17 mouse cellular contexts compared by ENCODE assay signal in genomic region chr7:129789461-129789860, GRCm38 (mm10).
DNase-seq lines count a peak whose midpoint lies in the region; ATAC-seq lines count a peak whose summit lies in the region.
"Had no signal": no experiment of that assay in that cellular context is flagged by ENCODE, and none has a peak within 500 bp of the region (broad histone marks: within the 10 kb centered on the region; RNA-seq: fewer than 3 reads in every experiment).

No protein-coding gene starts in this region.

- H3K27me3 ChIP-seq in midbrain, embryonic 14.5 days (ENCODE audit: control insufficient read depth, insufficient read depth, low read length), result peaks cover 75% of the 10 kb centered on the region
- peaks cover 21% of the 10 kb centered on the region for H3K27me3 ChIP-seq in midbrain, embryonic 16.5 days (ENCODE audit: control insufficient read depth, insufficient read depth, low read depth, low read length)
- no peaks in the 10 kb centered on the region for H3K27me3 ChIP-seq in limb, embryonic 13.5 days
- H3K27me3 ChIP-seq: forebrain, embryonic 13.5 days; neural tube, embryonic 12.5 days had no signal

- no peaks in the 10 kb centered on the region for H3K9me3 ChIP-seq in midbrain, embryonic 14.5 days (ENCODE audit: control insufficient read depth, low read length)
- H3K9me3 ChIP-seq in midbrain, embryonic 16.5 days (replicated peaks; ENCODE audit: control insufficient read depth, low read length, poor library complexity, severe bottlenecking), result no peaks in the 10 kb centered on the region
- no peaks in the 10 kb centered on the region for H3K9me3 ChIP-seq in limb, embryonic 13.5 days
- H3K9me3 ChIP-seq: forebrain, embryonic 13.5 days; hindbrain, embryonic 10.5 days; neural tube, embryonic 12.5 days had no signal

- H3K9ac ChIP-seq in midbrain, embryonic 14.5 days (replicated peaks; ENCODE audit: low read length), result no peak overlapping the region
- H3K9ac ChIP-seq in midbrain, embryonic 16.5 days (ENCODE audit: low read depth, low read length), result no peak overlapping the region
- peak overlapping the region; percentile 21; the same call in 1 of the 2 replicates for H3K9ac ChIP-seq in limb, embryonic 13.5 days
- H3K9ac ChIP-seq: forebrain, embryonic 13.5 days; liver, embryonic 14.5 days; neural tube, embryonic 12.5 days had no signal

- H3K4me3 ChIP-seq in midbrain, embryonic 14.5 days (replicated peaks; ENCODE audit: low read depth, low read length), result no peak overlapping the region
- no peak overlapping the region for H3K4me3 ChIP-seq in midbrain, embryonic 16.5 days (ENCODE audit: low read depth, low read length)
- no peak overlapping the region for H3K4me3 ChIP-seq in limb, embryonic 13.5 days
- H3K4me3 ChIP-seq: erythroblast, embryonic 14.5 days; forebrain, embryonic 13.5 days; hindbrain, embryonic 10.5 days; neural tube, embryonic 12.5 days had no signal

- 8% methylated on average over 6 of the region's 6 CpGs for WGBS in midbrain, embryonic 14.5 days
- 14% methylated on average over 6 of the region's 6 CpGs for WGBS in midbrain, embryonic 16.5 days
- WGBS in limb, embryonic 13.5 days, result 15% methylated on average over 6 of the region's 6 CpGs

- DNase-seq in left cerebral cortex, postnatal 4 days, result peak; percentile 33
- no peak for DNase-seq in left cerebral cortex, adult 8-10 months (ENCODE audit: low spot score in 2 of 2)
- peak; percentile 56 for DNase-seq in midbrain, embryonic 14.5 days
- DNase-seq in yolk sac, embryonic 10.5 days (ENCODE audit: low spot score), result peak; percentile 10
- no peak for DNase-seq in kidney, adult 18-20 months
- DNase-seq in kidney, postnatal 25 days, result no peak
- DNase-seq: cerebellum, adult 9-10 months; gastrocnemius, postnatal 25 days; right cerebral cortex, adult 18-20 months; thymus, adult 2 months had no signal

- no peak for ATAC-seq in midbrain, embryonic 14.5 days (ENCODE audit: low FRiP score, low TSS enrichment)
- no peak for ATAC-seq in midbrain, embryonic 16.5 days
- ATAC-seq in limb, embryonic 13.5 days (ENCODE audit: low FRiP score, low read depth), result peak; percentile 44; the same call in 1 of the 2 replicates
- ATAC-seq: forebrain, embryonic 13.5 days had no signal

- H3K36me3 ChIP-seq in midbrain, embryonic 14.5 days (ENCODE audit: control insufficient read depth, insufficient read depth, low read length), result no peaks in the 10 kb centered on the region
- no peaks in the 10 kb centered on the region for H3K36me3 ChIP-seq in midbrain, embryonic 16.5 days (ENCODE audit: control insufficient read depth, insufficient read depth, low read length)
- H3K36me3 ChIP-seq in limb, embryonic 13.5 days, result no peaks in the 10 kb centered on the region
- H3K36me3 ChIP-seq: hindbrain, embryonic 10.5 days; neural tube, embryonic 12.5 days had no signal

- no peaks in the 10 kb centered on the region for H3K4me1 ChIP-seq in midbrain, embryonic 14.5 days (ENCODE audit: control insufficient read depth, insufficient read depth, low read length)
- peaks cover 5% of the 10 kb centered on the region for H3K4me1 ChIP-seq in midbrain, embryonic 16.5 days (ENCODE audit: control insufficient read depth, insufficient read depth, low read length)
- peaks cover 20% of the 10 kb centered on the region for H3K4me1 ChIP-seq in limb, embryonic 13.5 days

- intact Hi-C loops in left cerebral cortex, postnatal 4 days (cut with DNase I), result loop anchor here (10.0 kb wide), 1 partner anchor 475 kb away; no protein-coding TSS in a partner anchor

- H3K4me2 ChIP-seq in midbrain, embryonic 14.5 days (ENCODE audit: low read length), result no peak overlapping the region
- H3K4me2 ChIP-seq in midbrain, embryonic 16.5 days (ENCODE audit: low read length), result no peak overlapping the region
- no peak overlapping the region for H3K4me2 ChIP-seq in limb, embryonic 13.5 days (replicated peaks)
- H3K4me2 ChIP-seq: forebrain, embryonic 13.5 days; neural tube, embryonic 12.5 days had no signal

- H3K27ac ChIP-seq in midbrain, embryonic 14.5 days (replicated peaks; ENCODE audit: low read depth, low read length), result no peak overlapping the region
- H3K27ac ChIP-seq in midbrain, embryonic 16.5 days (ENCODE audit: low read length), result no peak overlapping the region
- H3K27ac ChIP-seq in limb, embryonic 13.5 days, result no peak overlapping the region
- H3K27ac ChIP-seq: forebrain, embryonic 13.5 days; hindbrain, embryonic 10.5 days; liver, embryonic 14.5 days; neural tube, embryonic 12.5 days had no signal

Comparison
In these comparisons a context has a peak if more than half of its experiments do, and no peak if none do; other contexts are left out.
1. DNase-seq: peak in left cerebral cortex, postnatal 4 days (single experiment), midbrain, embryonic 14.5 days (single experiment) and yolk sac, embryonic 10.5 days (single experiment); none in left cerebral cortex, adult 8-10 months (0 of 2), kidney, adult 18-20 months (single experiment) and kidney, postnatal 25 days (0 of 2).